Mouse (Mus musculus): ENCODE data around the gene Rbm47. TPM values are rescaled to one million over a fixed set of nuclear protein-coding genes. Genes with fewer than 3 reads are reported as not detected.
A peak's percentile ranks its signal among the peaks of the same experiment; 100 is the strongest.

The Rbm47 gene
- polyA plus RNA-seq (2015; fragmentation: Nextera tagmentation; extraction: Ambion mirVana), result 105 and 119 TPM in 2 replicates

DNA sequence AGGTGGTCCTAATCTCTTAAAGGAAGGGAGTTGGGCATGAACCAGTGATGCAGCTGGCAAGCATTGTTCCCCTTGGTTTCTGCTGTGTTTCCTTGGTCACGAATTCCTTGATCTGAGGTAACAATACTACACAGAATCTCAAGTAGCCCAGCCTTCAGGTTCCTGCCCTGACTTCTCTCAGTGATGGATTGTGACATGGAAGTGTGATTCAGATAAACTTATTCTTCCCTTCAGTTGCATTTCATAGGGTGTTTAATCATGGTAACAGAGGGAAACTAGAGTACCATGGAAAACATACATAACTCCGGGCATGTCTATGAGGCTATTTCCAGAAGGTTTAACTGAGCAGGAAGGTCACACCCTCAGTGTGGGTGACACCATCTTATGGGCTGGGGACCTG lies at the start of gene Rbm47:
Rbm47 (minus strand) TSS at position 101 of the 400 bp plus-strand sequence.
- no peaks in the 10 kb centered on the region for H3K9me3 ChIP-seq (replicated peaks; ENCODE audit: low read length)
- no peak within 1 kb of the TSS for H3K27ac ChIP-seq
- H3K4me3 ChIP-seq (replicated peaks; ENCODE audit: low read depth, low read length), result no peak within 1 kb of the TSS
- H3K4me1 ChIP-seq (replicated peaks; ENCODE audit: insufficient read depth, low read length), result no peaks in the 10 kb centered on the region
- 76% methylated on average over 2 of the region's 2 CpGs for WGBS
- no peak within 1 kb of the TSS for H3K9ac ChIP-seq (ENCODE audit: low read depth, low read length)
- TF ChIP-seq CTCF (IDR thresholded peaks at IDR 0.05; ENCODE audit: low read depth), result no peak
- no peaks in the 10 kb centered on the region for H3K27me3 ChIP-seq (ENCODE audit: insufficient read depth, low read length)
- no peak for ATAC-seq (replicated peaks; ENCODE audit: low FRiP score, low read depth)
- no peaks in the 10 kb centered on the region for H3K36me3 ChIP-seq (ENCODE audit: insufficient read depth, low read length)
- no peak within 1 kb of the TSS for H3K4me2 ChIP-seq (ENCODE audit: low read length)
- DNase-seq (ENCODE audit: low spot score), result no peak

DNA sequence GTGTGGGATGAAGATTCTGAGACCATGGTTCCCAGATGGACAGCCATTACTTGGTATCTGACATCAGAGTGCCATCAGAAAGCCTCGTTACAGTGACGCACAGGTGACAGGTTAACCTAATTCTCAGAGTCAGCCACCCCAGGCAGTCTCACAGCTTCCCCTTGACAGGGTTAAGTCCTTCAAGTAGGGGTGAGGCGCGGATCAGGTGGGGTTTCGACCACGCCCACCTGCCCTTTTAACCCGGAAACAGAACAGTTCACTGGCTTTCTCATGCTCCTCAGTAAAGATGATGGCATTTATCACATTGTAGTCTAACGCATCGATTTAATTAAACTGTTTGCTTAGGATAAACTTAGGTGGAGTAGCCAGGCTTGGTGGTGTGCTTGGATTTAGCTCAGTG lies 47.7 kb upstream of the Rbm47 start:
- Histone ChIP-seq H3K4me1 (replicated peaks; ENCODE audit: insufficient read depth, low read length) (no peaks in the 10 kb centered on the region; the same call in 1 of the 2 replicates), H3K4me3 (replicated peaks; ENCODE audit: low read depth, low read length) (no peak overlapping the region), H3K36me3 (ENCODE audit: insufficient read depth, low read length) (no peaks in the 10 kb centered on the region), H3K9ac (ENCODE audit: low read depth, low read length) (no peak overlapping the region), H3K4me2 (ENCODE audit: low read length) (no peak overlapping the region), H3K27ac (no peak overlapping the region), H3K27me3 (ENCODE audit: insufficient read depth, low read length) (no peaks in the 10 kb centered on the region), H3K9me3 (replicated peaks; ENCODE audit: low read length) (no peaks in the 10 kb centered on the region)
- WGBS, result 73% methylated on average over 9 of the region's 9 CpGs
- DNase-seq (ENCODE audit: low spot score) (no peak), ATAC-seq (replicated peaks; ENCODE audit: low FRiP score, low read depth) (no peak)
- no peak for TF ChIP-seq CTCF (IDR thresholded peaks at IDR 0.05; ENCODE audit: low read depth)

DNA sequence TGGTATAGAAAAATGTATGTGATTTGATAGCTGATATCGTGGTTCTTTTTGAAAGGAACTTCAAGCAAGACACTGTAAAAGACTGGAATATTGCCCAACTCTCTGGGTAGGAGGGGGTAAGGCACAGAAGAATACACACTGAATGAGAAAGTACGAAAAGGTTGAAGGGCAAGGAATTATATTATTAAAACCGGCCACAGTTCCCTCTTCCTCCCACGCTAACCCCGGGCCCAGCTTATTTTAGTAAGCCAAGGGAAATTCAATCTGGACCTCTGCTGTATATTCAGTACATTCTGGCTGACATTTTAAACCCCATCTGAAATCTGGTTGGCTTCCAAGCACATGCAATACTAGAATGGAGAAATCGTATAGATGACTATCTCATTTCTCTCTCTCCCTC lies 46.8 kb upstream of the Rbm47 start:
- peak; percentile 76 for DNase-seq (ENCODE audit: low spot score)

DNA sequence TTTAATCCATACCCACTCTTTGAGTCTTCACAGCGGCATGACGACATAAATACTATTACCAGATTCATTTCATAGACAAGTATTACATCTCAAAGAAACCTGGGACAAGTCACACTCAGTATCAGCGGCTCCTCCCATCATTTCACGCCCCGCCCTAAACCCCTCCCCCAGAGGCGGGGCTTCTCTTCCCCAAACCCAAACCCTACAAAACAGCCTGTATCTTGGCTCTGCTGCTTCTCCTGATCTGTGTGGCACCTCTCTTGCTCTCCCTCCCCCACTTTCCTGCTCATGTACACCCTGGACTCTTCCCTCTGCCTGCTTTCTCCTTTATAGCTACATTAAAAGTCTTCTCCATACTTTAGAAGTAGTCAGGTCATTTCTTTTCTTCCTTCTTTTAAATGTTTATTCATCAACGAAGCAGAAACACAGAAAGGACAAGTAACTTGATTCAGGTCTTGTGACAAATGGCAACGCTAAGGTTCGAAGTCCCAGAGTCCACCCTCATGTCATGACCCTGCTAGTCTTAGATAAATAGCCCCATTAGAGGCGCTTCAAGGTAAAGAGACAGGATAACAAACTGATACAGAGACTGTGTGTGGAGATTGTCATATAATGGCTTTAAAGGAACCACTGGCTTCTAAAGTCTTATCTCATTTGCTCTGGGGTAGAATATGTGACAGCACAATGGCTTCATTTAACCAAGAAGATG lies 42.8 kb upstream of the Rbm47 start:
- H3K4me2 ChIP-seq (ENCODE audit: low read length), result no peak overlapping the region
- no peak for TF ChIP-seq CTCF (IDR thresholded peaks at IDR 0.05; ENCODE audit: low read depth)
- no peaks in the 10 kb centered on the region for H3K36me3 ChIP-seq (ENCODE audit: insufficient read depth, low read length)
- no peaks in the 10 kb centered on the region; the same call in 1 of the 2 replicates for H3K4me1 ChIP-seq (replicated peaks; ENCODE audit: insufficient read depth, low read length)
- H3K9me3 ChIP-seq (replicated peaks; ENCODE audit: low read length), result no peaks in the 10 kb centered on the region
- ATAC-seq (replicated peaks; ENCODE audit: low FRiP score, low read depth) (no peak; the same call in 1 of the 2 replicates), DNase-seq (ENCODE audit: low spot score) (no peak)
- H3K27me3 ChIP-seq (ENCODE audit: insufficient read depth, low read length), result no peaks in the 10 kb centered on the region
- H3K27ac ChIP-seq, result no peak overlapping the region
- no peak overlapping the region for H3K4me3 ChIP-seq (replicated peaks; ENCODE audit: low read depth, low read length)
- no peak overlapping the region for H3K9ac ChIP-seq (ENCODE audit: low read depth, low read length)
- 49% methylated on average over 10 of the region's 10 CpGs for WGBS

More for the DNA sequence above, 46.8 kb upstream of the Rbm47 start:
- Histone ChIP-seq H3K27me3 (ENCODE audit: insufficient read depth, low read length) (no peaks in the 10 kb centered on the region), H3K4me3 (replicated peaks; ENCODE audit: low read depth, low read length) (no peak overlapping the region), H3K4me1 (replicated peaks; ENCODE audit: insufficient read depth, low read length) (no peaks in the 10 kb centered on the region; the same call in 1 of the 2 replicates), H3K27ac (no peak overlapping the region), H3K4me2 (ENCODE audit: low read length) (0 out of 2 replicates have a peak overlapping the region, but pooled peaks have one; percentile 23), H3K36me3 (ENCODE audit: insufficient read depth, low read length) (no peaks in the 10 kb centered on the region), H3K9ac (ENCODE audit: low read depth, low read length) (no peak overlapping the region), H3K9me3 (replicated peaks; ENCODE audit: low read length) (no peaks in the 10 kb centered on the region)
- no peak for TF ChIP-seq CTCF (IDR thresholded peaks at IDR 0.05; ENCODE audit: low read depth)
- no peak for ATAC-seq (replicated peaks; ENCODE audit: low FRiP score, low read depth)
- WGBS, result 26% methylated on average over 6 of the region's 6 CpGs

DNA sequence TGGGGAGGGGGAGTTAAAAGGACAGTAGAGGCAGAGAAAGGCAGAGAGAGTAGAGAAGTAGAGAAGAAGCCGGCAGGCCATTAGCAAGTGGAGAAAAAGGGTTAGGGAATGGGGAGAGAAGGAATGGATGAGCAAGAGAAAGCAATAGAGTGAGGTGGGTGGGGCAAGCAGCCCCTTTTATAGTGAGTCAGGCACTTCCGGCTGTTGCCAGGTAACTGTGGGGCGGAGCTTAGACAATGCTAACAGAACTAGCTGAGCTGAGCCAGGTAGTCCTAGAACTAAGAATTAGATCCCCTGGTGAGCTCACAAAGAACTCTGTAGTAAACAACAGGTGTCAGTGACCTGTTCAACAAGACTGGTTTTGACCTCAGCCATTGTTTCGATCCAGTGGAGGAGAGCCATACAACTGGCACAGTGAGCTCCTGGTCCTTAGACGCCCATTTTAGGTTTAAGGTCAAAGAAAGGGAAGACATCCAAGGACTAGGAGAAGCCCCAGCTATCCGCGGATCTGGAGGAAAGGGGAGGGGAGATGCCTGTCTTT lies 41.5 kb upstream of the Rbm47 start:
- Histone ChIP-seq H3K9me3 (replicated peaks; ENCODE audit: low read length) (no peaks in the 10 kb centered on the region), H3K4me1 (replicated peaks; ENCODE audit: insufficient read depth, low read length) (no peaks in the 10 kb centered on the region; the same call in 1 of the 2 replicates), H3K27me3 (ENCODE audit: insufficient read depth, low read length) (no peaks in the 10 kb centered on the region), H3K4me2 (ENCODE audit: low read length) (no peak overlapping the region), H3K36me3 (ENCODE audit: insufficient read depth, low read length) (no peaks in the 10 kb centered on the region), H3K27ac (no peak overlapping the region), H3K4me3 (replicated peaks; ENCODE audit: low read depth, low read length) (no peak overlapping the region), H3K9ac (ENCODE audit: low read depth, low read length) (no peak overlapping the region)
- TF ChIP-seq CTCF (IDR thresholded peaks at IDR 0.05; ENCODE audit: low read depth), result no peak
- WGBS, result 70% methylated on average over 7 of the region's 7 CpGs
- DNase-seq (ENCODE audit: low spot score) (no peak), ATAC-seq (replicated peaks; ENCODE audit: low FRiP score, low read depth) (no peak)

DNA sequence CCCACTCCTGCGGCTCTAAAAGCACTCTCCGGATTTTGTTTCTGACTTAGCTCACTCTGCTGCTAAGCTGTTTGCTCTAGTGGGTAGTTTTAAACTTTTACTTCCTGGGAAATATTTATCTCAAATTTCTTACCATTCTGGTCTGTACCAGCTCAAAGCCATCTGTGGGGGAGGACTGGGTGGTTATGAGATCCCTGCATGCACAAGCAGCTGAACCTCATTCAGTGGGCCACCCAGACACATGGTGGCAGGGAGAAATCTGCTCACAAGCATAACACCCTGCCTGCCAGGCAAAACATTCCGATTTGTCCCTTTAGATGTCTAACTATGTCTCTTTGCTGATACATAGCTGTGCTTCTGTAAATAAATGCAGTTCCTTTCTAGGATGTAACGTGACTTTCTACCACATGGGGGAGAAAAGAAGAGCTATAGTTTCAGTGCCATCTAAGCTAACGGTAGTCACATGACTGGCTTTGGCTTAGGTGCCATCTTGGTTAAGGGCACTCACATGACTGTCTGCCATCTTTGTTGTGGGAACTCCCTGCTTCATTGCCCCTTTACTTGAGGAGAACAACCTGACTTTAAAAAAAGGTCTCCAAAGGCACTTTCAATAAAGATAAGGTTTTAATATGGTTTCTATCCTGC lies 36.7 kb upstream of the Rbm47 start:
- peak; percentile 75 for DNase-seq (ENCODE audit: low spot score)

More for the DNA sequence above, 36.7 kb upstream of the Rbm47 start:
- no peak overlapping the region for H3K4me3 ChIP-seq (replicated peaks; ENCODE audit: low read depth, low read length)
- H3K36me3 ChIP-seq (ENCODE audit: insufficient read depth, low read length), result no peaks in the 10 kb centered on the region
- H3K4me1 ChIP-seq (replicated peaks; ENCODE audit: insufficient read depth, low read length), result no peaks in the 10 kb centered on the region
- no peaks in the 10 kb centered on the region for H3K9me3 ChIP-seq (replicated peaks; ENCODE audit: low read length)
- H3K27me3 ChIP-seq (ENCODE audit: insufficient read depth, low read length), result no peaks in the 10 kb centered on the region
- no peak overlapping the region for H3K4me2 ChIP-seq (ENCODE audit: low read length)
- no peak overlapping the region for H3K27ac ChIP-seq
- 62% methylated on average over 5 of the region's 5 CpGs for WGBS
- H3K9ac ChIP-seq (ENCODE audit: low read depth, low read length), result no peak overlapping the region
- peak; percentile 41; the same call in 1 of the 2 replicates for TF ChIP-seq CTCF (IDR thresholded peaks at IDR 0.05; ENCODE audit: low read depth)
- peak; percentile 43; the same call in 1 of the 2 replicates for ATAC-seq (replicated peaks; ENCODE audit: low FRiP score, low read depth)
